Mouse (Mus musculus): ENCODE measurements around the gene Kansl3. TPM values are rescaled to one million over a fixed set of nuclear protein-coding genes. Genes with fewer than 3 reads are reported as not detected.

Kansl3 gene
- polyA plus RNA-seq, 1 experiment from 2014 or later, result 21.3 TPM

- H3K9me3 ChIP-seq (ENCODE audit: low read length), result no peaks in the 10 kb centered on the region
- H3K4me1 ChIP-seq (ENCODE audit: insufficient read depth, low read depth, low read length), result peaks cover 4% of the 10 kb centered on the region; the same call in 1 of the 2 replicates
- H3K4me2 ChIP-seq (replicated peaks; ENCODE audit: low read depth, low read length), result peak overlapping the region; percentile 68
- H3K27me3 ChIP-seq (replicated peaks; ENCODE audit: insufficient read depth, low read length), result no peaks in the 10 kb centered on the region
- TF ChIP-seq EP300 (IDR thresholded peaks at IDR 0.05) (peak; percentile 15; the same call in 1 of the 2 replicates), CTCF (IDR thresholded peaks at IDR 0.05) (no peak)
- ATAC-seq (peak; percentile 22), DNase-seq (ENCODE audit: low spot score) (peak; percentile 79)
- no peaks in the 10 kb centered on the region for H3K36me3 ChIP-seq (ENCODE audit: insufficient read depth, low read length)
- WGBS, result 20% methylated on average over 3 of the region's 3 CpGs
- peak overlapping the region; percentile 72; the same call in 1 of the 2 replicates for H3K4me3 ChIP-seq (ENCODE audit: low read depth, low read length)
- H3K27ac ChIP-seq (ENCODE audit: low read length), result no peak overlapping the region
- peak overlapping the region; percentile 26; the same call in 1 of the 2 replicates for H3K9ac ChIP-seq (replicated peaks; ENCODE audit: low read depth)
These were observed 59.5 kb downstream of the Kansl3 start for GRCm38 (mm10) chr1:36309498-36309901.

- 53% methylated on average over 9 of the region's 9 CpGs for WGBS
- peak overlapping the region; percentile 26; the same call in 1 of the 2 replicates for H3K9ac ChIP-seq (replicated peaks; ENCODE audit: low read depth)
- H3K4me2 ChIP-seq (replicated peaks; ENCODE audit: low read depth, low read length), result peak overlapping the region; percentile 68
- H3K36me3 ChIP-seq (ENCODE audit: insufficient read depth, low read length), result no peaks in the 10 kb centered on the region
- TF ChIP-seq EP300 (IDR thresholded peaks at IDR 0.05), result no peak
- TF ChIP-seq CTCF (IDR thresholded peaks at IDR 0.05), result no peak
- peak; percentile 15 for DNase-seq (ENCODE audit: low spot score)
- peaks cover 4% of the 10 kb centered on the region; the same call in 1 of the 2 replicates for H3K4me1 ChIP-seq (ENCODE audit: insufficient read depth, low read depth, low read length)
- no peaks in the 10 kb centered on the region for H3K9me3 ChIP-seq (ENCODE audit: low read length)
- H3K4me3 ChIP-seq (ENCODE audit: low read depth, low read length), result peak overlapping the region; percentile 72
- no peaks in the 10 kb centered on the region for H3K27me3 ChIP-seq (replicated peaks; ENCODE audit: insufficient read depth, low read length)
- no peak for ATAC-seq
- H3K27ac ChIP-seq (ENCODE audit: low read length), result no peak overlapping the region
These were observed 60.0 kb downstream of the Kansl3 start for GRCm38 (mm10) chr1:36308966-36309475.

- TF ChIP-seq CTCF (IDR thresholded peaks at IDR 0.05) (no peak), EP300 (IDR thresholded peaks at IDR 0.05) (no peak)
- Histone ChIP-seq H3K4me1 (ENCODE audit: insufficient read depth, low read depth, low read length) (peaks cover 4% of the 10 kb centered on the region; the same call in 1 of the 2 replicates), H3K4me2 (replicated peaks; ENCODE audit: low read depth, low read length) (peak overlapping the region; percentile 68), H3K27ac (ENCODE audit: low read length) (peak overlapping the region; percentile 96), H3K4me3 (ENCODE audit: low read depth, low read length) (peak overlapping the region; percentile 72), H3K36me3 (ENCODE audit: insufficient read depth, low read length) (no peaks in the 10 kb centered on the region), H3K9ac (replicated peaks; ENCODE audit: low read depth) (peak overlapping the region; percentile 70), H3K27me3 (replicated peaks; ENCODE audit: insufficient read depth, low read length) (no peaks in the 10 kb centered on the region), H3K9me3 (ENCODE audit: low read length) (no peaks in the 10 kb centered on the region)
- WGBS, result 5% methylated on average over 12 of the region's 12 CpGs
- ATAC-seq, result no peak
- peak; percentile 15 for DNase-seq (ENCODE audit: low spot score)
These were observed 60.5 kb downstream of the Kansl3 start for GRCm38 (mm10) chr1:36308451-36308901.

GRCm38 (mm10) chr1:36307495-36308280 lies 61.3 kb downstream of the Kansl3 start, which contains the start of gene Arid5a:
Gene Arid5a, plus strand, starts transcription at chr1:36307733.
- peak; percentile 89 for ATAC-seq
- no peak; the same call in 1 of the 2 replicates for TF ChIP-seq CTCF (IDR thresholded peaks at IDR 0.05)
- peak; percentile 31; the same call in 1 of the 2 replicates for TF ChIP-seq EP300 (IDR thresholded peaks at IDR 0.05)
- peak; percentile 97 for DNase-seq (ENCODE audit: low spot score)
- Histone ChIP-seq H3K4me2 (replicated peaks; ENCODE audit: low read depth, low read length) (peak within 1 kb of the TSS; percentile 68), H3K9me3 (ENCODE audit: low read length) (no peaks in the 10 kb centered on the region), H3K36me3 (ENCODE audit: insufficient read depth, low read length) (no peaks in the 10 kb centered on the region), H3K27ac (ENCODE audit: low read length) (peak within 1 kb of the TSS; percentile 96), H3K27me3 (replicated peaks; ENCODE audit: insufficient read depth, low read length) (no peaks in the 10 kb centered on the region), H3K9ac (replicated peaks; ENCODE audit: low read depth) (peak within 1 kb of the TSS; percentile 70), H3K4me1 (ENCODE audit: insufficient read depth, low read depth, low read length) (peaks cover 7% of the 10 kb centered on the region; the same call in 1 of the 2 replicates), H3K4me3 (ENCODE audit: low read depth, low read length) (peak within 1 kb of the TSS; percentile 72)
- under 1% methylated on average over 55 of the region's 65 CpGs for WGBS

GRCm38 (mm10) chr1:36307121-36307494 lies 61.9 kb downstream of the Kansl3 start:
- ATAC-seq (no peak), DNase-seq (ENCODE audit: low spot score) (no peak)
- Histone ChIP-seq H3K4me2 (replicated peaks; ENCODE audit: low read depth, low read length) (no peak overlapping the region), H3K27me3 (replicated peaks; ENCODE audit: insufficient read depth, low read length) (no peaks in the 10 kb centered on the region), H3K9ac (replicated peaks; ENCODE audit: low read depth) (no peak overlapping the region), H3K36me3 (ENCODE audit: insufficient read depth, low read length) (no peaks in the 10 kb centered on the region), H3K27ac (ENCODE audit: low read length) (no peak overlapping the region), H3K9me3 (ENCODE audit: low read length) (no peaks in the 10 kb centered on the region), H3K4me1 (ENCODE audit: insufficient read depth, low read depth, low read length) (peaks cover 7% of the 10 kb centered on the region; the same call in 1 of the 2 replicates), H3K4me3 (ENCODE audit: low read depth, low read length) (no peak overlapping the region)
- TF ChIP-seq CTCF (IDR thresholded peaks at IDR 0.05), result no peak
- 0 out of 2 replicates have a peak, but pooled peaks have one; percentile 10 for TF ChIP-seq EP300 (IDR thresholded peaks at IDR 0.05)
- 54% methylated on average over 7 of the region's 7 CpGs for WGBS

- Histone ChIP-seq H3K4me1 (ENCODE audit: insufficient read depth, low read depth, low read length) (peaks cover 7% of the 10 kb centered on the region; the same call in 1 of the 2 replicates), H3K27ac (ENCODE audit: low read length) (no peak overlapping the region), H3K27me3 (replicated peaks; ENCODE audit: insufficient read depth, low read length) (no peaks in the 10 kb centered on the region), H3K9me3 (ENCODE audit: low read length) (no peaks in the 10 kb centered on the region), H3K36me3 (ENCODE audit: insufficient read depth, low read length) (no peaks in the 10 kb centered on the region), H3K9ac (replicated peaks; ENCODE audit: low read depth) (no peak overlapping the region), H3K4me3 (ENCODE audit: low read depth, low read length) (no peak overlapping the region), H3K4me2 (replicated peaks; ENCODE audit: low read depth, low read length) (no peak overlapping the region)
- DNase-seq (ENCODE audit: low spot score) (no peak), ATAC-seq (no peak)
- WGBS, result 69% methylated on average over 6 of the region's 6 CpGs
- TF ChIP-seq EP300 (IDR thresholded peaks at IDR 0.05), result no peak
- no peak for TF ChIP-seq CTCF (IDR thresholded peaks at IDR 0.05)
These were observed 62.9 kb downstream of the Kansl3 start for GRCm38 (mm10) chr1:36306120-36306519.

Data from lung, postnatal 0 days (tissue).